Mouse (Mus musculus) lung, postnatal 0 days (tissue): Measurements from ENCODE around the gene Eci1.

Experiments used
- CTCF ChIP-seq: IDR thresholded peaks from 2 replicates; pipeline ENCODE4 v1.5.1; 2016; ENCODE audit warnings: antibody characterized with exemption, mild to moderate bottlenecking
- EP300 ChIP-seq: IDR thresholded peaks from 2 replicates; pipeline ENCODE4 v1.6.1; 2016; ENCODE audit warnings: antibody characterized with exemption, mild to moderate bottlenecking, control low read depth

DNA sequence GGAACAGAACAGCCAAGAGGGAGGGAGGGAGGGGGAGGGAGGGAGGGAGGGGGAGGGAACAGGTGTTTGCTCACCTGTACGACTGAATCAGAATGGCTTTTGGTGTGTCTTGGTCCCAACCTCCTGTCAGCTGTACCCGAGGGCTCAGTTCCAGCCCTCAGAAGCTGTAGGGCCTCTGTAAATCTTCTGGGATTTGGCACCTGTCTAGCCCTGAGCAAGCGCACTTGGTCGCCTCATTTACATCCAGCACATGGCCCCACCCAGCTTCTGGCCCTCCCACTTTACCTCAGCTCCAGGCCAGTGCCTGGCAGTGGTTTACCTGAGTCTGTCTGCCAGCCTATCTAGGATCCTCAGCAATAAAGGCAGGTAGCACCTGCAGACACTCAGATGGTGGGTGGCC lies 32.9 kb upstream of the Eci1 start:
- TF ChIP-seq CTCF (no peak), EP300 (no peak)
